Mouse (Mus musculus) ES-E14 (cell line): Measurements from ENCODE around the gene Paf1. TPM values are rescaled to one million over a fixed set of nuclear protein-coding genes. Genes with fewer than 3 reads are reported as not detected.
A peak's percentile ranks its signal among the peaks of the same experiment; 100 is the strongest.

Experiments
- DNase-seq: peaks from one replicate; pipeline ENCODE4 v3.0.0-alpha.2; 2013; ENCODE audit warnings: low read depth, low spot score
- H3K27ac ChIP-seq: 2 replicates; pipeline ENCODE4 v1.5.1; 2012; ENCODE audit warnings: low read depth, mild to moderate bottlenecking, low read length, moderate library complexity, mixed read lengths; ENCODE audit not compliant: poor library complexity, insufficient read depth, severe bottlenecking
- H3K36me3 ChIP-seq: 2 replicates; pipeline ENCODE4 v1.6.1; 2012; ENCODE audit warnings: mild to moderate bottlenecking, low read length, moderate library complexity, mixed read lengths; ENCODE audit not compliant: control insufficient read depth, poor library complexity, insufficient read depth, severe bottlenecking
- H3K4me1 ChIP-seq, 2 experiments: fragments of 150-350 bp in 1 of 2; sonication (generic) in 1 of 2; 2 replicates each; pipeline ENCODE4 v1.6.1; 2012; ENCODE audit warnings: low read length in 2 of 2, mild to moderate bottlenecking in 1 of 2, mixed read lengths in 1 of 2; ENCODE audit not compliant: control insufficient read depth in 2 of 2, insufficient read depth in 2 of 2, poor library complexity in 1 of 2
- H3K4me3 ChIP-seq, 2 experiments: fragments of 150-350 bp in 1 of 2; sonication (generic) in 1 of 2; 2 replicates each; pipeline ENCODE4 v1.5.1; 2012; ENCODE audit warnings: low read length in 2 of 2, low read depth in 1 of 2, mild to moderate bottlenecking in 1 of 2, mixed read lengths in 1 of 2; ENCODE audit not compliant: insufficient read depth in 1 of 2, poor library complexity in 1 of 2, severe bottlenecking in 1 of 2
- H3K9ac ChIP-seq: 2 replicates; pipeline ENCODE4 v1.6.1; 2012; ENCODE audit warnings: low read depth, mild to moderate bottlenecking, low read length, mixed read lengths; ENCODE audit not compliant: poor library complexity, insufficient read depth, severe bottlenecking
- H3K9me3 ChIP-seq: fragments of 150-350 bp; sonication (generic); 2 replicates; pipeline ENCODE4 v1.6.1; 2012; ENCODE audit warnings: low read depth, mild to moderate bottlenecking, low read length; ENCODE audit not compliant: control insufficient read depth, insufficient read depth
- CHD2 ChIP-seq: IDR thresholded peaks from 2 replicates; pipeline ENCODE4 v1.6.1; 2014; ENCODE audit warnings: mild to moderate bottlenecking, low read depth, low read length, inconsistent platforms
- HCFC1 ChIP-seq: IDR thresholded peaks from 2 replicates; pipeline ENCODE4 v1.6.1; 2012; ENCODE audit warnings: low read length, inconsistent platforms, borderline replicate concordance; ENCODE audit not compliant: insufficient read depth
- MAFK ChIP-seq: IDR thresholded peaks from 2 replicates; pipeline ENCODE4 v1.6.1; 2014; ENCODE audit warnings: mild to moderate bottlenecking, low read depth, low read length, inconsistent platforms; ENCODE audit not compliant: insufficient read depth
- ZC3H11A ChIP-seq: IDR thresholded peaks from 2 replicates; pipeline ENCODE4 v1.6.1; 2012; ENCODE audit warnings: low read depth, mild to moderate bottlenecking, inconsistent platforms, low read length, borderline replicate concordance
- ZNF384 ChIP-seq: IDR thresholded peaks from 2 replicates; pipeline ENCODE4 v1.6.1; 2012; ENCODE audit warnings: low read depth, low read length, inconsistent platforms
- in situ Hi-C, 2 experiments: fragments of 600-800 bp; cut with MboI; formaldehyde crosslinking; loops; one replicate each; pipeline ENCODE4 v1.15.1; 2025; ENCODE audit warnings: low sequenced_read_pairs in 2 of 2, inconsistent platforms in 1 of 2; ENCODE audit not compliant: unreplicated experiment in 2 of 2
- total RNA-seq: library from RNA; depleted of rRNA; stranded (reverse); fragments of 300-350 nt; gene quantifications from 2 replicates; pipeline ENCODE4 v1.2.3, GENCODE M21; 2012

The Paf1 gene
- total RNA-seq, 1 experiment: 83.9 TPM

DNA sequence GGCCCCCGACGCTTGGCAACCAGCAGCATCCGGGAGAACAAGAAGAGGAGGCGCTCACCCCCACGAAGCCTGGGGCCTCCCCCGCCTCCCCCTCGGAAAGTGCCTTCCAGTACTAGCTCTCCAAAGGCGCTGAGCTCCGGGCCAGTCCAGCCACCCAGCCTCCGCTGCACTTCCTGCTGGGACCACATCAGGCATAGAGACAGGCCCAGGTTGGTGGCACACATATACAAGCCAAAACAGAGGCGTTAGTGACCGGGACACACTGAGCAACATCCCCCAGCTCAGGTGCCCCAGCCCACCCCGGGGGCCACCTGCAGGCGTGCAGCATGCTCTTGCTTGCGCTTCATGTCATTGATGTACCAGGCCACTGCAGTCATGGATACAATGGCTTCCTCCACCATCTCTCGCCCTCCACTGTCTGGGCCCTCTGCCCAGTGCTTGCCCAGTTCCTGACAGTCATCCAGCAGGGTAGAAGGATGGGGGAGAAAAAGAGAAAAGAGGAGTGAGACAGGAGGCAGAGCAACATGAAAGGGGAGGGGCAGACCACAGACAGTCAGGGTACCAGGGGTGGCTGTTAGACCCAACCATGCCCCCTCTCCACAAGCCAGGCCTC, 25.0 kb upstream of the Paf1 start:
- Histone ChIP-seq H3K4me1 (peaks cover 0 to 4% of the 10 kb centered on the region in 2 experiments; a peak in 2 of 4 replicates), H3K9ac (no peak overlapping the region), H3K27ac (no peak overlapping the region), H3K9me3 (no peaks in the 10 kb centered on the region), H3K4me3 (no peak overlapping the region), H3K36me3 (peaks cover 15% of the 10 kb centered on the region; the same call in 1 of the 2 replicates)
- no peak for TF ChIP-seq ZC3H11A
- no peak for TF ChIP-seq ZNF384
- TF ChIP-seq HCFC1: no peak
- no peak for TF ChIP-seq CHD2
- TF ChIP-seq MAFK: no peak
- in situ Hi-C loops: no loop called here
- no peak for DNase-seq

DNA sequence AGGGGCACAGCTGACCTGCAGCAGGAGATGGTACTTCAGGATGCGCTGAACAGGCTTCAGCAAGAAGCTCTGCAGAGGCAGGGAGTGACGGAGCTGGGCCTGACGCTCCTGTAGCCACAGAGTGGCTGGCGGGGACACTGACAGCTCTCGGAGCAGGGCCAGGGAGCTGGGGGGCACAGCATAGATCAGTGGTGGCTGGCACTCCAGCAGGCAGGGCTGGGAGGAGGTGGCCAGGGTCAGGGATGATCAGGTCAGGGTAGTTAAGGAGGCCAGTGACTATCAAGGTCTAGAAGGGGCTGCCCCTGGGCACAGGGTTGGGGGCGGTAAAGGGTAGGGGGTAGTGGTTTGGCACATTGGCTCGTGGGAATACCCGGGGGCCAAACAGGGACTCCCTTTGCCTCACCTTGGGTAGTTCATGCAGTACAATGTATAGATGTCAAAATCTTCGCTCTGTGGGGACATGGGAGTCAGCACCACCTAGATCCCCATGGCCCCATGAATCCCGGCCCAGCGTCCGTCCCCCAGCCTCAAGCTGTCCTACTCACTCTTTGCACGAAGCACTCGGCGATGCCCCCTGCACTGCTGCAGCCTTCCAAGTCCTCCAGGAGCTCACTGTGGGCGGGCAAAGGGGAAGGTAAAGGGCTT, 24.4 kb upstream of the Paf1 start:
- Histone ChIP-seq H3K9ac (no peak overlapping the region), H3K9me3 (no peaks in the 10 kb centered on the region), H3K4me1 (peaks cover 0 to 3% of the 10 kb centered on the region in 2 experiments; a peak in 2 of 4 replicates), H3K36me3 (peaks cover 15% of the 10 kb centered on the region; the same call in 1 of the 2 replicates), H3K27ac (no peak overlapping the region), H3K4me3 (no peak overlapping the region)
- no peak for DNase-seq
- TF ChIP-seq MAFK (no peak), ZC3H11A (no peak), ZNF384 (no peak), CHD2 (no peak), HCFC1 (no peak)
- in situ Hi-C loops: no loop called here

- Histone ChIP-seq H3K9ac (no peak overlapping the region), H3K27ac (no peak overlapping the region), H3K4me1 (peaks cover 0 to 9% of the 10 kb centered on the region in 2 experiments; a peak in 2 of 4 replicates), H3K9me3 (no peaks in the 10 kb centered on the region), H3K36me3 (peaks cover 15% of the 10 kb centered on the region; the same call in 1 of the 2 replicates), H3K4me3 (no peak overlapping the region)
- no peak for TF ChIP-seq ZNF384
- no peak for TF ChIP-seq HCFC1
- TF ChIP-seq ZC3H11A: no peak
- no peak for TF ChIP-seq MAFK
- no peak for TF ChIP-seq CHD2
- in situ Hi-C loops: no loop called here
- DNase-seq: no peak
Observed at GRCm38 (mm10) chr7:28370051-28370450, 22.7 kb upstream of the Paf1 start.

DNA sequence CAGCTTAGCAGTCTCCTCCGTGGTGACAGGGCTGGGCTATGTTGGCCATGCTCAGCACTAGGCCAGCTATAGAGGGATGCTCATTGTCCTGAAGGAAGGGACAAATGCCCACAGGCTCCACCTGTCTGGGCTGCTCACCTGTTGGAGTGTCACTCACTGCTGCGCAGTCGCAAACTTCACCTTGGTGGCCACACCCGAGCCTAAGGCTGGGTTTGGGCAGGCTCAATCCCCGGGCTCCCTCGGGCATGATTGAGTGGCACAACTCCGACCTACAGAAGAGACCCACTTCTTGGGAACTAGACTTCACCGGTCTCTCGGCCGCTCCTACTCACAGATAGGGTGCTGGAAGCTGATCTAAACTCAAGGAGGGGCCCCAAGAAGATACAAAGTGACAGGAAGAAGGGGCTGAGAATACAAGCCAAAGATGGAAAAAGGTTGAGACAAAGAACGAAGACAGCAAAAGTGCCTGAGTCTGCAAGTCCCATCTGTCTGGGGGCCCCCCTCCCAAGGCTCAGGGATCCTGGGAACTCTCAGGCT, 21.7 kb upstream of the Paf1 start:
- peaks cover 0 to 9% of the 10 kb centered on the region in 2 experiments; a peak in 2 of 4 replicates for H3K4me1 ChIP-seq
- no peaks in the 10 kb centered on the region for H3K9me3 ChIP-seq
- no peak for TF ChIP-seq ZC3H11A
- TF ChIP-seq ZNF384: no peak
- TF ChIP-seq MAFK: no peak
- no peak for TF ChIP-seq HCFC1
- TF ChIP-seq CHD2: no peak
- no peak for DNase-seq
- peak overlapping the region; percentile 91 for H3K9ac ChIP-seq
- peaks cover 15% of the 10 kb centered on the region; the same call in 1 of the 2 replicates for H3K36me3 ChIP-seq
- H3K27ac ChIP-seq: no peak overlapping the region
- in situ Hi-C loops: no loop called here
- H3K4me3 ChIP-seq: peak overlapping the region; percentile 83 to 87
